Mouse (Mus musculus) heart, embryonic 13.5 days (tissue): Measurements from ENCODE around the gene Bzw2. TPM values are rescaled to one million over a fixed set of nuclear protein-coding genes. Genes with fewer than 3 reads are reported as not detected.
A peak's percentile ranks its signal among the peaks of the same experiment; 100 is the strongest.
"Not testable (repeated sequence)": the region's sequence is repeated elsewhere in the genome, so short reads cannot be mapped to it uniquely, and the experiment has no call there.

Experiments used
- ATAC-seq: fragments of 200-750 bp; cut with Nextera tagmentation; 2 replicates; pipeline ENCODE4 v1.8.0; 2017; ENCODE audit warnings: moderate TSS enrichment; ENCODE audit not compliant: insufficient number of reproducible peaks, low FRiP score, low TSS enrichment; ENCODE audit errors: extremely low read depth
- H3K27ac ChIP-seq: fragments of 300-500 bp; sonication (generic); replicated peaks from 2 replicates; pipeline ENCODE4 v1.5.1; 2015; ENCODE audit warnings: moderate library complexity, mild to moderate bottlenecking, inconsistent platforms
- H3K27me3 ChIP-seq: fragments of 300-500 bp; sonication (generic); replicated peaks from 2 replicates; pipeline ENCODE4 v1.6.1; 2015; ENCODE audit warnings: mild to moderate bottlenecking, inconsistent platforms
- H3K36me3 ChIP-seq: fragments of 300-500 bp; sonication (generic); 2 replicates; pipeline ENCODE4 v1.6.1; 2015; ENCODE audit warnings: mild to moderate bottlenecking, inconsistent platforms
- H3K4me1 ChIP-seq: fragments of 300-500 bp; sonication (generic); 2 replicates; pipeline ENCODE4 v1.6.1; 2015; ENCODE audit warnings: inconsistent platforms
- H3K4me2 ChIP-seq: fragments of 300-500 bp; sonication (generic); 2 replicates; pipeline ENCODE4 v1.6.1; 2015; ENCODE audit warnings: inconsistent platforms, mild to moderate bottlenecking, moderate library complexity
- H3K4me3 ChIP-seq: fragments of 300-500 bp; sonication (generic); 2 replicates; pipeline ENCODE4 v1.5.1; 2015; ENCODE audit warnings: moderate library complexity, mild to moderate bottlenecking, inconsistent platforms
- H3K9ac ChIP-seq: fragments of 300-500 bp; sonication (generic); 2 replicates; pipeline ENCODE4 v1.6.1; 2015; ENCODE audit warnings: inconsistent platforms, mild to moderate bottlenecking, moderate library complexity
- H3K9me3 ChIP-seq: fragments of 300-500 bp; sonication (generic); 2 replicates; pipeline ENCODE4 v1.6.1; 2016; ENCODE audit warnings: inconsistent platforms
- WGBS: fragments of 180-500 bp; shearing (Covaris S2); methylation state at CpG from one replicate; pipeline ENCODE4 v1.1.7; 2015; ENCODE audit warnings: mixed read lengths; 5-methylcytosine and 5-hydroxymethylcytosine counted together
- polyA plus RNA-seq: library from polyadenylated mRNA; unstranded; fragments of >200 nt; fragmentation: Nextera tagmentation; extraction: Ambion mirVana; gene quantifications from 2 replicates; pipeline ENCODE4 v1.2.1, GENCODE M21; 2015

The Bzw2 gene
- polyA plus RNA-seq, result 201 and 202 TPM in 2 replicates

DNA sequence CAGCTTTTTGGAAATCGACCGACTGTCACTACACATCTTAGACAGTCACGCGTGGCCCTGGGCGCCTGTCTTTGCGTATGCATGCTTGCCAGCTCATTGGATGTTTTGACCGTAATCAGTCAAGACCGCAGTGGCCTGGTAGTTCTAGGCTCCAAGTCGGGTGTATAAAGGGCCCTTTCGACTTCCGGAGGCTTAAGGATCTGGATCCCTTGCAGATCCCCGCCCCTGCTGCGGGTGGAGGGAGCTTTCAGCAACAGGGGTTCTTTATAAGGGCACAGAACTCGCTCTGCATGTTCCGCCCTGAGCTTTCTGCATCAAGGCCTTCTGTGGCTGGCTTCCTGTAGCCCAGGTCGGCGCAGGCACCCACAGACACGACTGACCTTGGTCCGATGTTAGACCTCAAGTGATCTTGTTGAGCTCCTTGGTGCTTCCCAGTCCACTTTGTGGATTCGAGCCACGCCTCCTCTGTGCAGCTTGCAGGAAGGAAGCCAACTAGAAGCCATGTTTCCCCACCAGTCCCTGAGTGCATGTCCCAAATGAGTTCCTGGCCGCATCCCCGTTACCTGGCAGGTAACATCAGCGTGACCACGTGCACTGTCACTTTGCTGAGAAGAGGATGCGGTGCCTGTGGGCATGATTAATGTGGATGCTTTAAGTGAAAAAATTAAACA, at the start of gene Bzw2:
Gene Bzw2 (minus strand): TSS at position 443 of the 671 bp plus-strand sequence.
- 2% methylated on average over 26 of the region's 26 CpGs for WGBS
- Histone ChIP-seq H3K9ac (peak within 1 kb of the TSS; percentile 93), H3K27me3 (no peaks in the 10 kb centered on the region), H3K36me3 (peaks cover 7% of the 10 kb centered on the region; the same call in 1 of the 2 replicates), H3K4me1 (peaks cover 34% of the 10 kb centered on the region), H3K4me3 (peak within 1 kb of the TSS; percentile 83), H3K9me3 (no peaks in the 10 kb centered on the region), H3K4me2 (peak within 1 kb of the TSS; percentile 75), H3K27ac (peak within 1 kb of the TSS; percentile 93)
- 0 out of 2 replicates have a peak, but pooled peaks have one; percentile 12 for ATAC-seq

DNA sequence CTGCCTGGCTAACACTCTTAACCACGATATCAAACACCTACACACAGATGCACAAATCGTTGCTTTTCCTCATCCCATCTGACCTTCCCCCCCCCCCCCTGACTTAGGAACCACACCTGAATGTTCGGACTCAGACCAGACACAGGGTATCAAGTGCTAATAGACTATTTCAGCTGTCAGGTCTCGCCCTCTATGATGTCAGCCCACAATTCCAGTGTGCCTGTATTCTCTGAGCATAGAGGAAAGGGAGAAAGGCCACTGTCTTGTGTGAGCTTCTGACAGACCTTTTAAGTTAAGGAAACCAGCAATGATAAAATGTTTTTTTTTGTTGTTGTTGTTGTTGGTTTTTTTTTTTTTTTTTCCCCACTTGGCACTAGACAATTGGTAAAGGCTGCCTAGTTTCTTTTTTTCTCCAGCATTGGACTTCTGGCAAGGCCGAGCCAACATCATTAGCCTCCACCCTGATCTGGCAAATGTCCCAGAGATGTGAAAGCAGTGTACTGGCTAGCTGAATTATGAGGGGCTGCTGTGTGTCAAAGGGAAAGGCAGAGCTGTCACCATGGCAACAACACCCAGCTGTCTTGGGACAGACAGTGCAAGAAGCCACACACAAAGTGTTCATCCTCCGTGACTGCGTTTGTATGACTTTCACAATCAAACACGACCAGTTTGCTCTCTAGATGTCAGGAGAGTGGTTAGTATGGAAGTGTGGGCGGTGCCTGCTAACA, 49.4 kb upstream of the Bzw2 start:
- ATAC-seq, result no peak
- Histone ChIP-seq H3K36me3 (no peaks in the 10 kb centered on the region), H3K4me1 (peaks cover 9% of the 10 kb centered on the region; the same call in 1 of the 2 replicates), H3K4me3 (peak overlapping the region; percentile 15; the same call in 1 of the 2 replicates), H3K27ac (no peak overlapping the region), H3K9me3 (no peaks in the 10 kb centered on the region), H3K27me3 (no peaks in the 10 kb centered on the region), H3K4me2 (peak overlapping the region; percentile 44), H3K9ac (no peak overlapping the region)
- 47% methylated on average over 9 of the region's 9 CpGs for WGBS

DNA sequence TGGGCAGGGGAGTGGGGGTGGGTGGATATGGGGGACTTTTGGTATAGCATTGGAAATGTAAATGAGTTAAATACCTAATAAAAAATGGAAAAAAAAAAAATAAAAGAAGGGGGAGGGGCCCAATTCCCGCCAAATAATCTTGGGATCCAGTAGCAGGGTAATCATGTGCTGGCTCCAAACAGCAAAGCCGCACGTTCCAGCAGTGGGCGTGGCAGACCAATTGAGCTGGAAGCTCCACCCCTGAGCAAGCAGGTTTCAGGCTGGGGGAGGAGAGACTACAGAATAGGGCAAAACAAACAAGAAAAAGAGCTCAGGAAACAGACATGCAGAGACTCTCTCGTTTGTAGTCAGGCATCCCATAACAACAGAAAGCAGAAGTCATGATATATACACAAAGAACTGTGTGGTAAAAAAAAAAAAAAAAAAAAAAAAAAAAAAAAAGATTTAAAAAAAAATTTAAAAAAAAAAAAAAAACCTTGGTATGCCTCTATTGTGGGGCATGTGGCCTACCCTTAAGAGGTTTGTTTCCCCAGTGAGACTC, 47.8 kb upstream of the Bzw2 start:
- H3K4me2 ChIP-seq, ATAC-seq: not testable (repeated sequence)
- 53% methylated on average over 5 of the region's 5 CpGs for WGBS

DNA sequence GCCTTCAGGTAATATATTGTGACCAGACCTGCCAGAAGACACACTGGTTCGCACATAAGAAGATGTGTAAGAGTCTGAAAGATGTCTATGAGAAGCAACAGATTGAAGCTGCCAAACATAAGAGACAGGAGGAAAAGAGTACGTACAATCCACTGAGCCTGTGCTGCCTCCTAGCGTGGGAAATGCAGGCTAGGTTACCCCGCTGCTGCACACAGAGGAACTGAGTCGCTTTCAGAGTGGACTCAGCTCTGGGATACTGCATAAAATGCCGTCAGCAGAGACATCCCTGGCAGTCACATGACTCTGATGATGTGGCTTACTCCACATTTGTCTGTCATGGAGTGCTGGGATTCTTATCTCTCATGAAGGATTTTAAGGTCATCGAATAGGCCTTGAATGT, 37.1 kb upstream of the Bzw2 start:
- no peak for ATAC-seq
- Histone ChIP-seq H3K27ac (no peak overlapping the region), H3K4me1 (no peaks in the 10 kb centered on the region), H3K4me2 (no peak overlapping the region), H3K9ac (no peak overlapping the region), H3K27me3 (no peaks in the 10 kb centered on the region), H3K36me3 (peaks cover 83% of the 10 kb centered on the region), H3K9me3 (peaks cover 19% of the 10 kb centered on the region), H3K4me3 (no peak overlapping the region)
- WGBS, result 83% methylated on average over 7 of the region's 7 CpGs

More for the DNA sequence above, 47.8 kb upstream of the Bzw2 start:
- not testable (repeated sequence) for H3K4me3 ChIP-seq, H3K4me1 ChIP-seq, H3K36me3 ChIP-seq, H3K9ac ChIP-seq, H3K9me3 ChIP-seq, H3K27ac ChIP-seq, H3K27me3 ChIP-seq

DNA sequence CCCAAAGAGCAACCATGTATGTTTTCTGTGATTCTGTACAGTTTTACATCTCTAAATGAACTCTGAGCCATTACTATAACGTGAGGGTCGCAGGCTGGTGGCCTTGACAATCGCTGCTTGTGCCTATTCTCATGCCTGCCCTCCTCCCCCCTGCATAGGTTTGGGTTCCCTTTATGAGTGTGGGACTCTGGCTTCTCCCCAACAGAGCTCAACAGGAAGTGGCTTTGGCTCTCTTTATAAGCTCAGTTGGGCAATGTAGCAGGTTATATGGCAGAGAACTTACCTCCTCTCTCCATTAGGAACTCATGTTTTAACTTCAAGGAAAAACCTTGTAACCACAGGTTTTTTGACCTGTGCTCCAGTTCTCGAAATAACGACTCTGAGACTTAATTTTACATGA, 32.5 kb upstream of the Bzw2 start:
- no peaks in the 10 kb centered on the region for H3K9me3 ChIP-seq
- no peaks in the 10 kb centered on the region for H3K4me1 ChIP-seq
- H3K9ac ChIP-seq, result no peak overlapping the region
- ATAC-seq, result no peak
- H3K4me2 ChIP-seq, result no peak overlapping the region
- H3K4me3 ChIP-seq, result no peak overlapping the region
- no peak overlapping the region for H3K27ac ChIP-seq
- peaks cover 89% of the 10 kb centered on the region for H3K36me3 ChIP-seq
- WGBS, result 84% methylated on average over 5 of the region's 5 CpGs
- H3K27me3 ChIP-seq, result no peaks in the 10 kb centered on the region

DNA sequence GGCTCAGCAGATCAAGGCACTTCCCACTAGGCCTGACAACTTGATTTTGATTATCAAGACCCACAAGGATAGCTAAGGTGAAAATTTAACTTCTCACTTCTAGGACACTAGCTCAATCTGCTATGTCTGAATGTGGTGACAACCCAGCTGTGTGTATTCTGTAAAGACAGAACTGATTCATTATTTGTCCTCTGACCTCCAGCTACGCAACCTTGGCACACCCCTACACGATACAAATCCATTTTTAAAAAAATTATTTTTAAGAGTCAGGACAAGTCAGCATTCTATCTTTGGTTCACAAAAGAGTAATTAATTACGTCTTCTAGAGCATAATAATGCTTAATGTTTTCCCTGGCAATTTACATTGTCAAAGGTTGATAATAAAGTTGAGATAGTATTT, 31.7 kb upstream of the Bzw2 start:
- Histone ChIP-seq H3K9me3 (no peaks in the 10 kb centered on the region), H3K27me3 (no peaks in the 10 kb centered on the region), H3K4me2 (no peak overlapping the region), H3K27ac (no peak overlapping the region), H3K4me1 (no peaks in the 10 kb centered on the region), H3K36me3 (peaks cover 86% of the 10 kb centered on the region), H3K4me3 (no peak overlapping the region), H3K9ac (no peak overlapping the region)
- no peak for ATAC-seq
- 89% methylated on average over 3 of the region's 3 CpGs for WGBS

DNA sequence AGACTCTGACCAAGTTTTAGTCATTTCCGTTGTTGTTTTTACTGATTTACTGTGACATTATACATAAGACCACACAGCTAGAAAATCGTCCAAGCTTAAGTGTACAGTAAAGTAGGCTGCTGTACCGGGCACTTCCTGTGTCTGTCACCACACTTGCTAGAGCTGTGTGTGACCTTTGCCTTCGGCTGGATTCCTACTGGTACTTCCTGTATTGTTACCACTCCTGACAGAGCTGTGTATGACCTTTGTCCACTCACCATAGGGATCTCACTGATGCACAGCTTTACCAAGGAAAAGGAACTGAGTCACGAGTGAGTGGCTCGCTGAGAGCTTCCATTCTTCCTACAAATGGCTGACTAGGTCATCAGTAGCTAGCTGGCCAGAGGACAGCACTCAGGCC, 29.2 kb upstream of the Bzw2 start:
- ATAC-seq, result no peak
- WGBS, result 60% methylated on average over 6 of the region's 6 CpGs

DNA sequence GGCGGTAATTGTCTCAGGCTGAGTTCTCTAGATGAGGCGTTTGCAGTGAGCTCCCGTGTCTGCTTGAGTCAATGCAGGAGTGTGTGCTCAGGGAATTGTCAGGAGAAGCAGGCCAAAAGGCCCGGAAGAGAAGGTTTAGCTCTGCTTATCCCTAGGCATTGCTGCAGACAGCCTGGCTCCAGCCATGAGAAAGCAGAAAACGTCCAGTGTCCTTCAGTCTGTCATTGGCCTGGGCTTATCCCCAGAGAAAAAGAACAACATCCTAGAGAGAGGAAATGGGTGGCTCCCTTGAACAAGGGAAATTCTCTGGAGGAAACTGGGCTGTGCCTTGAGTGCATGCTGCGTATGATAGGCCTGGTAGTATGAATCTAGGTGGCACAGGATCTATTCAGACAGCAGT, 24.7 kb upstream of the Bzw2 start:
- no peak overlapping the region for H3K4me2 ChIP-seq
- no peak overlapping the region for H3K9ac ChIP-seq
- peaks cover 9% of the 10 kb centered on the region; the same call in 1 of the 2 replicates for H3K4me1 ChIP-seq
- 0 out of 2 replicates have a peak, but pooled peaks have one; percentile 19 for ATAC-seq
- 56% methylated on average over 6 of the region's 6 CpGs for WGBS
- no peaks in the 10 kb centered on the region for H3K27me3 ChIP-seq
- no peak overlapping the region for H3K4me3 ChIP-seq
- H3K9me3 ChIP-seq, result no peaks in the 10 kb centered on the region
- peak overlapping the region; percentile 70 for H3K27ac ChIP-seq
- peaks cover 68% of the 10 kb centered on the region for H3K36me3 ChIP-seq

More for the DNA sequence above, 29.2 kb upstream of the Bzw2 start:
- no peak overlapping the region for H3K27ac ChIP-seq
- no peak overlapping the region for H3K9ac ChIP-seq
- peaks cover 9% of the 10 kb centered on the region; the same call in 1 of the 2 replicates for H3K4me1 ChIP-seq
- H3K27me3 ChIP-seq, result no peaks in the 10 kb centered on the region
- no peak overlapping the region for H3K4me2 ChIP-seq
- peaks cover 90% of the 10 kb centered on the region for H3K36me3 ChIP-seq
- H3K9me3 ChIP-seq, result no peaks in the 10 kb centered on the region
- no peak overlapping the region for H3K4me3 ChIP-seq

DNA sequence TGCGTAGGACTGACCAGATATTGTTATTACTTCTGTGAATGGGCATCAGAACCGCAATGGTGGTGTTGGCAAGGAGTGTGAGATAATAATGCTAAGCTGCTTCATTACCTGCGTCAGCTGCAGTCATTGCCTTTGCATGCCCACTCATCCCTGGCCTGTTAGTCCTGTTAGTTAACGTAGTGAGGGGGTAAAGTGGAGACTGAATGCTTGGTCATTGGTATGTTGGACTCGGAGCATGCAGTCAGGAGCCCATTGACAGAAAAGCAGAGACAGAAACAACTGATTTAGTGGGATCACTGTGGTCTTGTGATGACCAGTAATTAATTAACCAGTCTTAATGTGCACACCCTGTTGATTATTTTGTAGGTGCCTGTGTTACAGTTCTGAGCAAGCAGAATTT, 19.3 kb upstream of the Bzw2 start:
- Histone ChIP-seq H3K9me3 (no peaks in the 10 kb centered on the region), H3K4me3 (no peak overlapping the region), H3K4me2 (no peak overlapping the region), H3K9ac (no peak overlapping the region), H3K27ac (no peak overlapping the region), H3K36me3 (peaks cover 71% of the 10 kb centered on the region), H3K27me3 (no peaks in the 10 kb centered on the region), H3K4me1 (peaks cover 2% of the 10 kb centered on the region; the same call in 1 of the 2 replicates)
- 92% methylated on average over 5 of the region's 5 CpGs for WGBS
- ATAC-seq, result no peak

DNA sequence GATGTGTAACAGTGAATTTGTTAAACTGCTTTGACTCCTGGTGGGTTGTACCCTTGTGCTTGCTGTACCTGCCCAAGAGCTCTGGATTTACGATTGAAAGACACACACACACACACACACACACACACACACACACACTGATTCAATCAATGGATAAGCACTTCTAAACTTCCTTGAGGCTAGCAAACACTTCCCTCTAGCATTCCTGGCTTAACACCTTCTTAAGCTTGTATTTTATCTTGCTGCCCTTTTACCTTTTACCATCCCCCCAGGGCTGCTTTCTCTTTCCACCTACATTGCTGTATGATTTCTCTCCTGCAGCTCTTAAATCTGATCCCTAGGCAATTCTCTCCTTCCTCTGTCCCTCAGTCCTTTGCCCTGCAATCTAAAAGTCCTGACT, 7.4 kb upstream of the Bzw2 start:
- Histone ChIP-seq H3K4me2 (no peak overlapping the region), H3K4me1 (peaks cover 29% of the 10 kb centered on the region), H3K9ac (no peak overlapping the region), H3K27me3 (no peaks in the 10 kb centered on the region), H3K27ac (no peak overlapping the region), H3K4me3 (no peak overlapping the region), H3K36me3 (peaks cover 31% of the 10 kb centered on the region), H3K9me3 (no peaks in the 10 kb centered on the region)
- no peak for ATAC-seq
- 50% methylated on average over 1 of the region's 1 CpGs for WGBS

DNA sequence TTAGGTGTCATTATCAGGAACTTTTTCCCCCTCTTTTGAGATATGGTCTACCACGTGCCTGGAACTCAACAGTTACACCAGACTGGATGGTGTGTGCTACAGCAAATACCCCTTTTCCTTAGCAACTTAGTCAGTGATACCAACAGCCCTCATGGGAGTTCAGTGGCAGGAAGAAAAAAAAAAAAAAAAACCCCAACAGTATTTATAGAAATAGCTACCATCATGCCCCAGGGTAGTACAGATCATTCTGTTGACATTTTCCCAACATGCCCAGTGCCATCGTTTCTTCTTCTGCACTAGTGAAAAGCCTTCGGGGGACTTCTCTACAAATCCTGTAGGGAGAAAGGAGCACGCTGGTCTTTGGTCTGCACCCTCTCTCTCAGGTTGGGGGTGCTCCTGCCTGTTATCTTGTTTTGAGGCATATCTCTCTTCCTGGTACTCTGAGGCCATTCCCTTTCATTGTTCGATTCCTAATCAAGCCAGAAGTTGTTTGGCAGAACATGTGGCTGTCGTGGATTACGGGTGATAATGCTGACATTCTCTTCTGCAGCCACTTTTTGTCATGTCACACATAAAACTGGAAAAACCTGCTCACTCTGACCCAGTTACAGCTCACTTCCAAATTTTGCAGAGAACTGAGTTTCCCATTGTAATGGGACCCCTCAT, 6.4 kb upstream of the Bzw2 start:
- H3K36me3 ChIP-seq, result peaks cover 26% of the 10 kb centered on the region
- no peak overlapping the region for H3K27ac ChIP-seq
- no peaks in the 10 kb centered on the region for H3K27me3 ChIP-seq
- no peak overlapping the region for H3K4me2 ChIP-seq
- no peaks in the 10 kb centered on the region for H3K9me3 ChIP-seq
- peaks cover 29% of the 10 kb centered on the region for H3K4me1 ChIP-seq
- H3K4me3 ChIP-seq, result no peak overlapping the region
- no peak overlapping the region for H3K9ac ChIP-seq
- no peak for ATAC-seq
- 36% methylated on average over 7 of the region's 7 CpGs for WGBS
